Mouse (Mus musculus): Measurements from ENCODE around the gene Anks3. TPM values are rescaled to one million over a fixed set of nuclear protein-coding genes. Genes with fewer than 3 reads are reported as not detected.

Gene Anks3
- 21.6 and 22.7 TPM in 2 replicates for polyA plus RNA-seq (2015; fragmentation: Nextera tagmentation; extraction: Ambion mirVana)

GRCm38 (mm10) chr16:4963797-4964709 lies at the start of gene Anks3:
Anks3 (minus strand) TSS chr16:4964205.
- peak within 1 kb of the TSS; percentile 89 for H3K4me3 ChIP-seq (ENCODE audit: low read depth, low read length)
- DNase-seq (ENCODE audit: low spot score) (peak; percentile 97), ATAC-seq (ENCODE audit: low FRiP score, low TSS enrichment) (peak; percentile 98)
- no peaks in the 10 kb centered on the region for H3K9me3 ChIP-seq (ENCODE audit: control insufficient read depth, low read length)
- no peak for TF ChIP-seq EP300 (optimal IDR thresholded peaks at IDR 0.05)
- peak; percentile 13; the same call in 1 of the 2 replicates for TF ChIP-seq CTCF (IDR thresholded peaks at IDR 0.05; ENCODE audit: low read depth)
- H3K4me1 ChIP-seq (replicated peaks; ENCODE audit: control insufficient read depth, insufficient read depth), result peaks cover 3% of the 10 kb centered on the region; the same call in 1 of the 2 replicates
- H3K9ac ChIP-seq (ENCODE audit: low read length), result peak within 1 kb of the TSS; percentile 86
- H3K4me2 ChIP-seq (replicated peaks; ENCODE audit: low read depth), result peak within 1 kb of the TSS; percentile 85
- peak within 1 kb of the TSS; percentile 85 for H3K27ac ChIP-seq (replicated peaks)
- H3K27me3 ChIP-seq (ENCODE audit: control insufficient read depth, insufficient read depth, low read length), result no peaks in the 10 kb centered on the region
- under 1% methylated on average over 75 of the region's 76 CpGs for whole genome bisulfite sequencing
- H3K36me3 ChIP-seq (ENCODE audit: control insufficient read depth, insufficient read depth, low read length), result no peaks in the 10 kb centered on the region

- Histone ChIP-seq H3K27ac (replicated peaks) (peak within 1 kb of the TSS; percentile 58), H3K4me2 (replicated peaks; ENCODE audit: low read depth) (peak within 1 kb of the TSS; percentile 78), H3K4me3 (ENCODE audit: low read depth, low read length) (peak within 1 kb of the TSS; percentile 62), H3K9me3 (ENCODE audit: control insufficient read depth, low read length) (no peaks in the 10 kb centered on the region), H3K4me1 (replicated peaks; ENCODE audit: control insufficient read depth, insufficient read depth) (no peaks in the 10 kb centered on the region), H3K27me3 (ENCODE audit: control insufficient read depth, insufficient read depth, low read length) (no peaks in the 10 kb centered on the region), H3K9ac (ENCODE audit: low read length) (peak within 1 kb of the TSS; percentile 72), H3K36me3 (ENCODE audit: control insufficient read depth, insufficient read depth, low read length) (peaks cover 27% of the 10 kb centered on the region)
- under 1% methylated on average over 60 of the region's 63 CpGs for WGBS
- peak; percentile 98 for ATAC-seq (ENCODE audit: low FRiP score, low TSS enrichment)
- TF ChIP-seq EP300 (optimal IDR thresholded peaks at IDR 0.05) (peak; percentile 82), CTCF (IDR thresholded peaks at IDR 0.05; ENCODE audit: low read depth) (peak; percentile 36; the same call in 1 of the 2 replicates)
- DNase-seq (ENCODE audit: low spot score), result peak; percentile 99
Measured at GRCm38 (mm10) chr16:5013054-5013838, 49.2 kb upstream of the Anks3 start, which contains the start of gene Rogdi. Rogdi (minus strand) TSS chr16:5013553.

GRCm38 (mm10) chr16:5012036-5013005 lies 48.3 kb upstream of the Anks3 start:
- ATAC-seq (ENCODE audit: low FRiP score, low TSS enrichment) (no peak), DNase-seq (ENCODE audit: low spot score) (no peak)
- Histone ChIP-seq H3K4me3 (ENCODE audit: low read depth, low read length) (peak overlapping the region; percentile 62), H3K36me3 (ENCODE audit: control insufficient read depth, insufficient read depth, low read length) (peaks cover 21% of the 10 kb centered on the region), H3K9ac (ENCODE audit: low read length) (peak overlapping the region; percentile 72), H3K9me3 (ENCODE audit: control insufficient read depth, low read length) (no peaks in the 10 kb centered on the region), H3K27me3 (ENCODE audit: control insufficient read depth, insufficient read depth, low read length) (no peaks in the 10 kb centered on the region), H3K4me2 (replicated peaks; ENCODE audit: low read depth) (peak overlapping the region; percentile 78), H3K4me1 (replicated peaks; ENCODE audit: control insufficient read depth, insufficient read depth) (no peaks in the 10 kb centered on the region), H3K27ac (replicated peaks) (peak overlapping the region; percentile 58; the same call in 1 of the 2 replicates)
- 44% methylated on average over 13 of the region's 13 CpGs for WGBS
- TF ChIP-seq CTCF (IDR thresholded peaks at IDR 0.05; ENCODE audit: low read depth), result no peak

- H3K9ac ChIP-seq (ENCODE audit: low read length), result no peak overlapping the region
- ATAC-seq (ENCODE audit: low FRiP score, low TSS enrichment), result no peak
- no peak for DNase-seq (ENCODE audit: low spot score)
- no peaks in the 10 kb centered on the region for H3K9me3 ChIP-seq (ENCODE audit: control insufficient read depth, low read length)
- TF ChIP-seq CTCF (IDR thresholded peaks at IDR 0.05; ENCODE audit: low read depth) (no peak), EP300 (optimal IDR thresholded peaks at IDR 0.05) (no peak)
- H3K4me2 ChIP-seq (replicated peaks; ENCODE audit: low read depth), result no peak overlapping the region
- no peak overlapping the region for H3K4me3 ChIP-seq (ENCODE audit: low read depth, low read length)
- no peaks in the 10 kb centered on the region for H3K4me1 ChIP-seq (replicated peaks; ENCODE audit: control insufficient read depth, insufficient read depth)
- WGBS, result 87% methylated on average over 7 of the region's 7 CpGs
- no peaks in the 10 kb centered on the region for H3K27me3 ChIP-seq (ENCODE audit: control insufficient read depth, insufficient read depth, low read length)
- H3K36me3 ChIP-seq (ENCODE audit: control insufficient read depth, insufficient read depth, low read length), result peaks cover 14% of the 10 kb centered on the region
- H3K27ac ChIP-seq (replicated peaks), result no peak overlapping the region
Measured at GRCm38 (mm10) chr16:5011285-5011684, 47.3 kb upstream of the Anks3 start.

GRCm38 (mm10) chr16:5010371-5010935 lies 46.4 kb upstream of the Anks3 start:
- no peak for DNase-seq (ENCODE audit: low spot score)
- Histone ChIP-seq H3K4me3 (ENCODE audit: low read depth, low read length) (no peak overlapping the region), H3K9me3 (ENCODE audit: control insufficient read depth, low read length) (no peaks in the 10 kb centered on the region), H3K27me3 (ENCODE audit: control insufficient read depth, insufficient read depth, low read length) (no peaks in the 10 kb centered on the region), H3K36me3 (ENCODE audit: control insufficient read depth, insufficient read depth, low read length) (peaks cover 11% of the 10 kb centered on the region), H3K4me2 (replicated peaks; ENCODE audit: low read depth) (no peak overlapping the region), H3K4me1 (replicated peaks; ENCODE audit: control insufficient read depth, insufficient read depth) (no peaks in the 10 kb centered on the region), H3K27ac (replicated peaks) (no peak overlapping the region), H3K9ac (ENCODE audit: low read length) (no peak overlapping the region)
- TF ChIP-seq CTCF (IDR thresholded peaks at IDR 0.05; ENCODE audit: low read depth), result no peak
- no peak for TF ChIP-seq EP300 (optimal IDR thresholded peaks at IDR 0.05)
- WGBS, result 85% methylated on average over 10 of the region's 10 CpGs
- ATAC-seq (ENCODE audit: low FRiP score, low TSS enrichment), result no peak

Data from stomach, postnatal 0 days (tissue).